Mouse (Mus musculus): ENCODE data around the gene Pax6.

GRCm38 (mm10) chr2:105663101-105663511 lies 5.6 kb upstream of the Pax6 start:
- TF ChIP-seq POLR2A (IDR thresholded peaks at IDR 0.05; ENCODE audit: low read depth, low read length) (no peak), CTCF (IDR thresholded peaks at IDR 0.05; ENCODE audit: extremely low read depth, insufficient read length, insufficient replicate concordance, low read depth, low read length) (no peak)

Measured in small intestine, adult 2 months (tissue).